ENCODE assay signal across 8 mouse cellular contexts in genomic region chr14:20340149-20340548, GRCm38 (mm10). TPM values are rescaled to one million over a fixed set of nuclear protein-coding genes. Genes with fewer than 3 reads are reported as not detected.
A peak's percentile ranks its signal among the peaks of the same experiment; 100 is the strongest.
DNase-seq lines count a peak whose midpoint lies in the region; TF ChIP-seq lines count a peak whose summit lies in the region.
"Had no signal": no experiment of that assay in that cellular context is flagged by ENCODE, and none has a peak within 500 bp of the region (broad histone marks: within the 10 kb centered on the region; RNA-seq: fewer than 3 reads in every experiment).

No protein-coding gene starts in this region.

- TF ChIP-seq CTCF in layer of hippocampus, adult 2 months (conservative IDR thresholded peaks at IDR 0.05) = peak; percentile 82

- H3K9me3 ChIP-seq in erythroblast, embryonic 14.5 days (ENCODE audit: control insufficient read depth, low read length) = no peaks in the 10 kb centered on the region
- H3K9me3 ChIP-seq: heart, embryonic 15.5 days had no signal

- DNase-seq in layer of hippocampus, adult 2 months (ENCODE audit: low spot score in 2 of 2) = no peak
- DNase-seq in layer of hippocampus, adult 9-11 months = no peak
- DNase-seq in R1 (ENCODE audit: low read depth, low spot score) = peak; percentile 79
- DNase-seq in lung, postnatal 36 days = peak; percentile 60
- DNase-seq in right cerebral cortex, adult 2 months (ENCODE audit: low spot score in 2 of 2) = no peak
- DNase-seq in layer of hippocampus, postnatal 36 days = no peak

- no peak overlapping the region for H3K27ac ChIP-seq in layer of hippocampus, adult 2 months
- H3K27ac ChIP-seq: heart, embryonic 15.5 days had no signal

- H3K4me1 ChIP-seq in erythroblast, embryonic 14.5 days (ENCODE audit: control insufficient read depth) = peaks cover 12% of the 10 kb centered on the region
- H3K4me1 ChIP-seq: heart, embryonic 15.5 days had no signal

- H3K27me3 ChIP-seq in erythroblast, embryonic 14.5 days (ENCODE audit: control insufficient read depth) = no peaks in the 10 kb centered on the region
- H3K27me3 ChIP-seq: heart, embryonic 15.5 days had no signal

- no peak overlapping the region for H3K4me3 ChIP-seq in layer of hippocampus, adult 2 months
- H3K4me3 ChIP-seq in erythroblast, embryonic 14.5 days (replicated peaks) = peak overlapping the region; percentile 47
- H3K4me3 ChIP-seq: heart, embryonic 15.5 days had no signal

- H3K36me3 ChIP-seq in erythroblast, embryonic 14.5 days (ENCODE audit: control insufficient read depth) = peaks cover 73% of the 10 kb centered on the region

RNA-seq across cellular contexts. Expression of gene Ecd, which starts 7.8 kb away (rescaled TPM):
- 10 to 100 TPM; 31.7 to 37.2 TPM for total RNA-seq in layer of hippocampus, adult 2 months (2021)
- 1.2 and 2.3 TPM in 2 replicates for polyA plus RNA-seq in erythroblast, embryonic 14.5 days (2012)
- total RNA-seq in layer of hippocampus, postnatal 36 days (2021) = 10 to 100 TPM; 34.9 to 35.5 TPM

RNA-seq across cellular contexts. Expression of gene Fam149b, which starts 7.8 kb away (rescaled TPM):
- total RNA-seq in layer of hippocampus, adult 2 months (2021) = 10 to 100 TPM; 46.6 to 52.8 TPM
- 1.1 TPM in 2 replicates for polyA plus RNA-seq in erythroblast, embryonic 14.5 days (2012)
- total RNA-seq in layer of hippocampus, postnatal 36 days (2021) = 10 to 100 TPM; 50.8 to 53.1 TPM

RNA-seq across cellular contexts. Expression of gene Nudt13, which starts 45.7 kb away (rescaled TPM):
- total RNA-seq in layer of hippocampus, adult 2 months (2021) = 10 to 100 TPM; 22.6 to 27.6 TPM
- 0.10 and 0.13 TPM in 2 replicates for polyA plus RNA-seq in erythroblast, embryonic 14.5 days (2012)
- total RNA-seq in layer of hippocampus, postnatal 36 days (2021) = 10 to 100 TPM; 21.7 to 22.9 TPM

RNA-seq across cellular contexts. Expression of gene Dnajc9, which starts 48.6 kb away (rescaled TPM):
- 10 to 100 TPM; 23.8 to 29.6 TPM for total RNA-seq in layer of hippocampus, adult 2 months (2021)
- 24.7 and 28.2 TPM in 2 replicates for polyA plus RNA-seq in erythroblast, embryonic 14.5 days (2012)
- total RNA-seq in layer of hippocampus, postnatal 36 days (2021) = 10 to 100 TPM; 24.8 to 25.0 TPM

RNA-seq across cellular contexts. Expression of gene Mrps16, which starts 53.3 kb away (rescaled TPM):
- 10 to 100 TPM; 35.0 to 35.2 TPM for total RNA-seq in layer of hippocampus, adult 2 months (2021)
- 1.8 and 2.8 TPM in 2 replicates for polyA plus RNA-seq in erythroblast, embryonic 14.5 days (2012)
- total RNA-seq in layer of hippocampus, postnatal 36 days (2021) = 10 to 100 TPM; 34.0 to 37.4 TPM

Comparison
In these comparisons a context has a peak if more than half of its experiments do, and no peak if none do; other contexts are left out.
1. DNase-seq: peak in R1 (single experiment) and lung, postnatal 36 days (single experiment); none in layer of hippocampus, adult 2 months (0 of 2), layer of hippocampus, adult 9-11 months (single experiment), right cerebral cortex, adult 2 months (0 of 2) and layer of hippocampus, postnatal 36 days (0 of 2).